Comparison of ENCODE assay signal across 27 mouse cellular contexts in the genomic region with DNA sequence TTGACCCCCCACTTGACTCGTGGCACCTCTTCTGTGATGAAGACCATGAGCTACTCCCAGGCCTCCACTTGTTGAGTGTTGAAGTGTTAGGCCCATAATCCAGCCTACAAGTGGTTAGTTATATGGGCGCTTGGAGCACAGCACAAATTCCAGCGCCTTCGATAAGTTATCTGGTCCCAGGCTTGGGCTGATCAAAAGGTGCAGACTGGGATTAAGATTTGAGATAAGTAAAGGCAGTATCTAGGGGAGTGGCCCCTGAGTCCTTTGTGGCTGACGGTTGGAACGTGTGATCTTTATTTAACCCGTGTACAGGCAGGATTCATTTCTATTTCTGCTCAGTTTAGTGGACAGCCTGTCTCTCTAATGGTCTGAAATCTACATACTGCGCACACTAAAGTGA.
DNase-seq lines count a peak whose midpoint lies in the region; ATAC-seq lines count a peak whose summit lies in the region.
"Had no signal": no experiment of that assay in that cellular context is flagged by ENCODE, and none has a peak within 500 bp of the region (broad histone marks: within the 10 kb centered on the region; RNA-seq: fewer than 3 reads in every experiment).

No protein-coding gene starts in this region.

- peak overlapping the region; percentile 36; the same call in 1 of the 2 replicates for H3K27ac ChIP-seq in heart, embryonic 10.5 days
- peak overlapping the region; percentile 86 for H3K27ac ChIP-seq in heart, embryonic 13.5 days (replicated peaks)
- H3K27ac ChIP-seq in heart, embryonic 16.5 days (ENCODE audit: low read length), result peak overlapping the region; percentile 92
- H3K27ac ChIP-seq in intestine, embryonic 16.5 days (ENCODE audit: low read length), result no peak overlapping the region
- H3K27ac ChIP-seq: embryonic facial prominence, embryonic 10.5 days; embryonic facial prominence, embryonic 13.5 days; forebrain, embryonic 12.5 days; forebrain, embryonic 15.5 days; hindbrain, embryonic 14.5 days; hindbrain, postnatal 0 days had no signal

- peak overlapping the region; percentile 36; the same call in 1 of the 2 replicates for H3K4me2 ChIP-seq in heart, embryonic 13.5 days
- H3K4me2 ChIP-seq in heart, embryonic 16.5 days (ENCODE audit: low read depth, low read length), result no peak overlapping the region
- no peak overlapping the region for H3K4me2 ChIP-seq in intestine, embryonic 16.5 days (ENCODE audit: low read depth, low read length)
- H3K4me2 ChIP-seq: embryonic facial prominence, embryonic 13.5 days; forebrain, embryonic 12.5 days; forebrain, embryonic 15.5 days; hindbrain, embryonic 14.5 days had no signal

- H3K4me1 ChIP-seq in heart, embryonic 10.5 days, result peaks cover 9% of the 10 kb centered on the region; the same call in 1 of the 2 replicates
- peaks cover 24% of the 10 kb centered on the region for H3K4me1 ChIP-seq in heart, embryonic 13.5 days
- H3K4me1 ChIP-seq in heart, embryonic 16.5 days (ENCODE audit: control insufficient read depth, insufficient read depth, low read length), result peaks cover 8% of the 10 kb centered on the region
- no peaks in the 10 kb centered on the region for H3K4me1 ChIP-seq in intestine, embryonic 16.5 days (ENCODE audit: control insufficient read depth, insufficient read depth, low read length)
- H3K4me1 ChIP-seq: embryonic facial prominence, embryonic 10.5 days; embryonic facial prominence, embryonic 13.5 days; forebrain, embryonic 12.5 days; forebrain, embryonic 15.5 days had no signal

- H3K9me3 ChIP-seq in heart, embryonic 10.5 days, result no peaks in the 10 kb centered on the region
- no peaks in the 10 kb centered on the region for H3K9me3 ChIP-seq in heart, embryonic 13.5 days
- no peaks in the 10 kb centered on the region for H3K9me3 ChIP-seq in heart, embryonic 16.5 days (replicated peaks; ENCODE audit: control insufficient read depth, low read length)
- no peaks in the 10 kb centered on the region for H3K9me3 ChIP-seq in intestine, embryonic 16.5 days (ENCODE audit: control insufficient read depth, low read length)
- H3K9me3 ChIP-seq: embryonic facial prominence, embryonic 10.5 days; embryonic facial prominence, embryonic 13.5 days; forebrain, embryonic 12.5 days; forebrain, embryonic 15.5 days had no signal

- H3K9ac ChIP-seq in heart, embryonic 13.5 days, result no peak overlapping the region
- H3K9ac ChIP-seq in heart, embryonic 16.5 days (ENCODE audit: low read length), result peak overlapping the region; percentile 60
- H3K9ac ChIP-seq in intestine, embryonic 16.5 days (ENCODE audit: low read depth, low read length), result no peak overlapping the region
- H3K9ac ChIP-seq: embryonic facial prominence, embryonic 13.5 days; forebrain, embryonic 12.5 days; forebrain, embryonic 15.5 days; hindbrain, embryonic 14.5 days had no signal

- no peaks in the 10 kb centered on the region for H3K27me3 ChIP-seq in heart, embryonic 10.5 days (ENCODE audit: insufficient read depth, poor library complexity, severe bottlenecking)
- no peaks in the 10 kb centered on the region for H3K27me3 ChIP-seq in heart, embryonic 13.5 days (replicated peaks)
- H3K27me3 ChIP-seq in heart, embryonic 16.5 days (ENCODE audit: control insufficient read depth, insufficient read depth, low read length), result no peaks in the 10 kb centered on the region
- H3K27me3 ChIP-seq in intestine, embryonic 16.5 days (replicated peaks; ENCODE audit: control insufficient read depth, insufficient read depth, low read length), result no peaks in the 10 kb centered on the region
- H3K27me3 ChIP-seq: embryonic facial prominence, embryonic 13.5 days; forebrain, embryonic 12.5 days; forebrain, embryonic 15.5 days had no signal

- ATAC-seq in heart, embryonic 13.5 days (ENCODE audit: extremely low read depth, insufficient number of reproducible peaks, low FRiP score, low TSS enrichment), result peak; percentile 73
- ATAC-seq in heart, embryonic 16.5 days (replicated peaks; ENCODE audit: extremely low read depth, insufficient read depth, low FRiP score), result peak; percentile 94
- ATAC-seq in intestine, embryonic 16.5 days, result peak; percentile 55; the same call in 1 of the 2 replicates
- ATAC-seq: activated CD4-positive, CD25-positive, alpha-beta regulatory T cell, adult 4 months; forebrain, embryonic 15.5 days; hindbrain, postnatal 0 days; inflammation-experienced regulatory T-cells, adult 6 months had no signal

- peak; percentile 90 for DNase-seq in heart, embryonic 10.5 days (ENCODE audit: low spot score)
- DNase-seq in heart, postnatal 14 days, result no peak
- DNase-seq in heart, adult 8-10 months (ENCODE audit: low spot score), result no peak
- DNase-seq in heart, postnatal 25 days (ENCODE audit: low spot score), result no peak
- DNase-seq: adrenal gland, adult 8-10 months; adrenal gland, postnatal 25 days; cerebellum, adult 11-12 months; cerebellum, adult 8-10 months; cerebellum, postnatal 10 days; cerebellum, postnatal 36 days; embryo, embryonic 11 days; gastrocnemius, postnatal 25 days; heart, postnatal 4 days; kidney, adult 18-20 months; kidney, adult 9 months had no signal

- H3K36me3 ChIP-seq in heart, embryonic 10.5 days, result no peaks in the 10 kb centered on the region
- no peaks in the 10 kb centered on the region for H3K36me3 ChIP-seq in heart, embryonic 13.5 days
- H3K36me3 ChIP-seq in heart, embryonic 16.5 days (ENCODE audit: control insufficient read depth, insufficient read depth), result no peaks in the 10 kb centered on the region
- H3K36me3 ChIP-seq in intestine, embryonic 16.5 days (ENCODE audit: control insufficient read depth, insufficient read depth, low read length), result no peaks in the 10 kb centered on the region
- H3K36me3 ChIP-seq: embryonic facial prominence, embryonic 10.5 days; embryonic facial prominence, embryonic 13.5 days; forebrain, embryonic 12.5 days; forebrain, embryonic 15.5 days had no signal

- H3K4me3 ChIP-seq in heart, embryonic 10.5 days, result no peak overlapping the region
- H3K4me3 ChIP-seq in heart, embryonic 13.5 days, result no peak overlapping the region
- no peak overlapping the region for H3K4me3 ChIP-seq in heart, embryonic 16.5 days (ENCODE audit: low read length)
- no peak overlapping the region for H3K4me3 ChIP-seq in intestine, embryonic 16.5 days (ENCODE audit: low read length)
- H3K4me3 ChIP-seq: embryonic facial prominence, embryonic 10.5 days; embryonic facial prominence, embryonic 13.5 days; erythroblast, embryonic 14.5 days; forebrain, embryonic 12.5 days; forebrain, embryonic 15.5 days had no signal

- 33% methylated on average over 8 of the region's 8 CpGs for WGBS in heart, embryonic 10.5 days
- WGBS in heart, embryonic 13.5 days, result 25% methylated on average over 8 of the region's 8 CpGs
- WGBS in heart, embryonic 16.5 days, result 40% methylated on average over 8 of the region's 8 CpGs
- 71% methylated on average over 8 of the region's 8 CpGs for WGBS in intestine, embryonic 16.5 days

- intact Hi-C loops in heart, postnatal 14 days (cut with DNase I), result no loop called here
- intact Hi-C loops in heart, postnatal 25 days (cut with DNase I), result no loop called here
